Mouse (Mus musculus) C2C12 (cell line): ENCODE data around the gene Tmem232. TPM values are rescaled to one million over a fixed set of nuclear protein-coding genes. Genes with fewer than 3 reads are reported as not detected.
"Not testable (repeated sequence)": the region's sequence is repeated elsewhere in the genome, so short reads cannot be mapped to it uniquely, and the experiment has no call there.

ENCODE experiments used
- H3K27me3 ChIP-seq: one replicate; pipeline ENCODE4 v1.6.1; 2011; ENCODE audit not compliant: control insufficient read depth, insufficient read depth, insufficient read length
- H3K36me3 ChIP-seq: one replicate; pipeline ENCODE4 v1.6.1; 2011; ENCODE audit not compliant: control insufficient read depth, insufficient read depth
- H3K4me3 ChIP-seq: one replicate; pipeline ENCODE4 v1.5.1; 2011; ENCODE audit warnings: mild to moderate bottlenecking, control low read depth; ENCODE audit not compliant: poor library complexity, insufficient read depth, severe bottlenecking
- H3K79me2 ChIP-seq: one replicate; pipeline ENCODE4 v1.6.1; 2011; ENCODE audit not compliant: control insufficient read depth, insufficient read depth
- H3K79me3 ChIP-seq: one replicate; pipeline ENCODE4 v1.6.1; 2011; ENCODE audit warnings: low read depth, control low read depth
- H3ac ChIP-seq: one replicate; pipeline ENCODE3; 2011; ENCODE audit warnings: low read depth; ENCODE audit not compliant: control insufficient read depth, insufficient read length
- CEBPB ChIP-seq: IDR thresholded peaks from one replicate; pipeline ENCODE4 v1.6.1; 2011; ENCODE audit warnings: low read depth, mild to moderate bottlenecking, control low read depth, moderate library complexity
- CTCF ChIP-seq: IDR thresholded peaks from one replicate; pipeline ENCODE4 v1.5.1; 2011; ENCODE audit not compliant: control insufficient read depth, insufficient read depth, insufficient read length
- FOSL1 ChIP-seq: IDR thresholded peaks from one replicate; pipeline ENCODE4 v1.8.0; 2011; ENCODE audit warnings: mild to moderate bottlenecking, low read length; ENCODE audit not compliant: poor library complexity, insufficient read depth, severe bottlenecking
- MAX ChIP-seq: IDR thresholded peaks from one replicate; pipeline ENCODE4 v1.6.1; 2011; ENCODE audit warnings: mild to moderate bottlenecking, control low read depth
- MYOD1 ChIP-seq: IDR thresholded peaks from one replicate; pipeline ENCODE4 v1.6.1; 2011; ENCODE audit warnings: low read depth; ENCODE audit not compliant: control insufficient read depth, insufficient read length
- MYOG ChIP-seq: IDR thresholded peaks from one replicate; pipeline ENCODE4 v1.6.1; 2011; ENCODE audit not compliant: control insufficient read depth, insufficient read length; ENCODE audit errors: extremely low read depth
- USF1 ChIP-seq: IDR thresholded peaks from one replicate; pipeline ENCODE4 v1.6.1; 2011; ENCODE audit warnings: low read depth, mild to moderate bottlenecking, control low read depth, moderate library complexity
- polyA plus RNA-seq: library from polyadenylated mRNA; unstranded; fragments of >200 nt; fragmentation: generic; extraction: Trizol; gene quantifications from one replicate; pipeline ENCODE4 v1.2.1, GENCODE M21; 2012; ENCODE audit warnings: missing spikeins

The Tmem232 gene
- polyA plus RNA-seq, 1 experiment: not detected

GRCm38 (mm10) chr17:65513517-65513916, 27.1 kb downstream of the Tmem232 start:
- no peaks in the 10 kb centered on the region for H3K79me2 ChIP-seq
- H3K36me3 ChIP-seq: no peaks in the 10 kb centered on the region
- H3K79me3 ChIP-seq: no peaks in the 10 kb centered on the region
- no peak for TF ChIP-seq FOSL1
- TF ChIP-seq MYOD1: peak; percentile 53
- H3ac ChIP-seq: no peak overlapping the region
- no peak overlapping the region for H3K4me3 ChIP-seq
- H3K27me3 ChIP-seq: no peaks in the 10 kb centered on the region

DNA sequence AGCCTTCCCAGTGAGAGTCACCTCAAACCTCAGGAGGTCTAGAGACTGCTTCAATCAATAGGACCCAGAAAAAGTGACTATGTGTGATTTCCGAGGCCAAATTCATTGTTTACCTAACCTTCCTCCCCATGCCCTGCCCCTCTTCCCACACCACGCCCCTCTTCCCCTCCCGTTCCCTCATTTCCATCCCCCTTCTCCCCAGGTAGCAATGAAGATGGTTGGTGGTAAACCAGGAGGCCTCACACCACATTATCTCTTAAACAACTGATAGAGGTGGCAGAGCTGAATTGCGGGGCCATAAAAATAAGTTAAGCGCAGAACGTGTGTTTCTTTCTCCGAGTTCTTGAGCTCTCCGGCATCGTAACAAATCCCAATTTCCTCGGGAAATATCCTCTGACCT, 55.9 kb downstream of the Tmem232 start:
- Histone ChIP-seq H3K79me2 (no peaks in the 10 kb centered on the region), H3K4me3 (no peak overlapping the region), H3ac (no peak overlapping the region), H3K36me3 (no peaks in the 10 kb centered on the region), H3K27me3 (peaks cover 21% of the 10 kb centered on the region), H3K79me3 (no peaks in the 10 kb centered on the region)
- TF ChIP-seq MYOG (no peak), CTCF (no peak), MAX (no peak), CEBPB (no peak), MYOD1 (no peak), USF1 (no peak)

DNA sequence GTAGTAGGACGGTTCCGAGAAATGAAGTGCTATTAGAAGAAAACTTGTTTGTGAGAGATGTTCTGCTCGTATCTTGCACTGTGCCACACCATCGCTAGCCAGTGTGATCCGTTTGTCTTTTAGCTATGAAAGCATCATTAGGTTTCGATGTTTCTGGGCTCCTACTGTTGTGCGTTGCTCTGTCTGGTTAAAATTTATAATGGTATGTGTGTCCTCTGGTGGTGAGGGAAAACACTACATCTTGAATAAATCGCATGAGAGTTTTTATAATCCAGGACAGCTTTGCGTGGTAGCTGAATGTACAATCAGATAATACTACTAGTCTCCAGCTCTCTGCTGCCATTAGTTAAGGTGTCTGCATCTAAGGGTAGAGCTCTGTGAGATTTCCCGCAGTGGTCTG, 63.8 kb downstream of the Tmem232 start:
- H3K4me3 ChIP-seq: no peak overlapping the region
- no peaks in the 10 kb centered on the region for H3K79me3 ChIP-seq
- no peak overlapping the region for H3ac ChIP-seq
- TF ChIP-seq MYOG (no peak), CEBPB (no peak), CTCF (no peak), FOSL1 (no peak), USF1 (no peak), MYOD1 (no peak), MAX (no peak)
- no peaks in the 10 kb centered on the region for H3K36me3 ChIP-seq
- H3K79me2 ChIP-seq: no peaks in the 10 kb centered on the region
- peaks cover 6% of the 10 kb centered on the region for H3K27me3 ChIP-seq

DNA sequence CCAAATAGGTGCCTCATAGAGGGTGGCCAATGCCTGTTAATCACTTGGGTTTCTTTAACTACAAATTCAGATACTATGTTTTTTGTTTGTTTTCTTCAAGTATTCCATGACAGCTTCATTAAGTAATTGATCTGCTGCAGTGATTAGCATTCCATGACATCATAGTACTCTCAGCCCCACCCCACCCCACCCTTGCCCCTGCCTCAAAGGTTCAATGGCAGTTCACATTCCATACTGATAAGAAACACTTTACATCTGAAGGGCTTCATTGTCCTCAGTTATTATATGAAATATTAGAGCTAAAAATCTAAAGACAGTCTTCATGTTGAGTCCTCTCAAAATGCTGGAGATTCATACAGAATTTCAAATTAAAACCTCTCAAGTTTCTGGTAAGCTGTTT, 89.8 kb downstream of the Tmem232 start:
- Histone ChIP-seq H3K4me3 (no peak overlapping the region), H3K79me2 (no peaks in the 10 kb centered on the region), H3K27me3 (peaks cover 3% of the 10 kb centered on the region), H3ac (no peak overlapping the region), H3K79me3 (no peaks in the 10 kb centered on the region), H3K36me3 (no peaks in the 10 kb centered on the region)
- TF ChIP-seq MYOD1 (no peak), MAX (no peak), CEBPB (no peak), CTCF (no peak), USF1 (no peak), MYOG (no peak), FOSL1 (no peak)

- not testable (repeated sequence) for H3K36me3 ChIP-seq, H3K4me3 ChIP-seq, H3ac ChIP-seq, H3K27me3 ChIP-seq, H3K79me3 ChIP-seq, H3K79me2 ChIP-seq
Measured at GRCm38 (mm10) chr17:65437906-65438305, 102.7 kb downstream of the Tmem232 start.

DNA sequence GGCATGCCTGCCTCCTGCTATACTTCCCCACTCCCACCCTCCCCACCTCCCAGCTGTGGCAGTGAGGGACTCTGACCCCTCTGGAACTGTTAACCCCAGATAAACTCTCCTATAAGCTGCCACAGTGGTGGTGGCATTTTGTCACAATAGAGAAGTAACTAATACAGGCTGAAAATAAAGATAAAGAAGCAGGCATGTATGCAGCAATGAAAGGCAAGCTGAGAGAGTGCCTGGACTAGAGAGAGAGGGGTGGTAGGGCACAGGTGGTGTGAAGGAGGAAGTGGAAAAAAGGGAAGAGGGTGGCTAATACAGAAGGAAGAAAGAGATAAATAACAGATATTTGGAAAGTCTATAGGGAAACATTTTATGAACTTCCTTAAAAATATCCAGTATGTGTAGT, 121.5 kb downstream of the Tmem232 start:
- no peaks in the 10 kb centered on the region for H3K27me3 ChIP-seq
- H3ac ChIP-seq: no peak overlapping the region
- H3K79me3 ChIP-seq: no peaks in the 10 kb centered on the region
- TF ChIP-seq USF1: no peak
- no peak for TF ChIP-seq FOSL1
- TF ChIP-seq MYOD1: no peak
- no peak for TF ChIP-seq MYOG
- no peak for TF ChIP-seq CEBPB
- TF ChIP-seq MAX: no peak
- no peak for TF ChIP-seq CTCF
- H3K79me2 ChIP-seq: no peaks in the 10 kb centered on the region
- H3K36me3 ChIP-seq: no peaks in the 10 kb centered on the region
- H3K4me3 ChIP-seq: no peak overlapping the region

GRCm38 (mm10) chr17:65405309-65405708, 135.3 kb downstream of the Tmem232 start:
- Histone ChIP-seq H3ac (no peak overlapping the region), H3K36me3 (no peaks in the 10 kb centered on the region), H3K79me2 (no peaks in the 10 kb centered on the region), H3K27me3 (peaks cover 4% of the 10 kb centered on the region), H3K4me3 (no peak overlapping the region), H3K79me3 (no peaks in the 10 kb centered on the region)
- no peak for TF ChIP-seq FOSL1
- no peak for TF ChIP-seq MAX
- TF ChIP-seq USF1: no peak
- no peak for TF ChIP-seq CEBPB
- no peak for TF ChIP-seq CTCF
- TF ChIP-seq MYOD1: no peak
- no peak for TF ChIP-seq MYOG
